Mouse (Mus musculus) embryo, embryonic 10 days (tissue): ENCODE results near the gene 4930562C15Rik.

Source experiments
- DNase-seq: peaks from one replicate; pipeline ENCODE4 v3.0.0-alpha.2; 2015; ENCODE audit warnings: low spot score

The 4930562C15Rik gene

DNA sequence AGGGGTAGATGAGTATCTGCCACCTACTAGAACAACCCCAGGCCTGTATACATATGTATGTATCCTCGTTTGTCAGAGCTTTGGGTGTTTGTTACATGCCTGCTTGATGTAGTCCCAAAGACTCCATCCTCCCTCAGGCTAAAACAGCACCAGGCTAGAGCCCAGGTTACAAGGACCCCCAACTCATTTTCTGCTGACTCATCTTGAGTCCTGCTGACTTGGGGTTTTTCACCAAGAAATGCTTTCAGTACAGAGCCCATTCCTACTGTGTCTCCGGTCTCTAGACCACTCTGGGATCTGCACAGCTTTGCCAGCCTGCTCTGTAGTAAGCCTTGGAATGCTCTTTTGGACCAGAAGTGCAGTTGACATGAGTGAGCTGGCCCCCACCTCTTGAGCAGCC, 81.4 kb downstream of the 4930562C15Rik start:
- DNase-seq: no peak
